Mouse (Mus musculus): ENCODE results near the gene Zfp773. TPM values are rescaled to one million over a fixed set of nuclear protein-coding genes. Genes with fewer than 3 reads are reported as not detected.
"Not testable (repeated sequence)": the region's sequence is repeated elsewhere in the genome, so short reads cannot be mapped to it uniquely, and the experiment has no call there.

Gene Zfp773
- polyA plus RNA-seq (2014; fragmentation: Nextera tagmentation; extraction: Ambion mirVana): 2.6 and 3.5 TPM in 2 replicates

DNA sequence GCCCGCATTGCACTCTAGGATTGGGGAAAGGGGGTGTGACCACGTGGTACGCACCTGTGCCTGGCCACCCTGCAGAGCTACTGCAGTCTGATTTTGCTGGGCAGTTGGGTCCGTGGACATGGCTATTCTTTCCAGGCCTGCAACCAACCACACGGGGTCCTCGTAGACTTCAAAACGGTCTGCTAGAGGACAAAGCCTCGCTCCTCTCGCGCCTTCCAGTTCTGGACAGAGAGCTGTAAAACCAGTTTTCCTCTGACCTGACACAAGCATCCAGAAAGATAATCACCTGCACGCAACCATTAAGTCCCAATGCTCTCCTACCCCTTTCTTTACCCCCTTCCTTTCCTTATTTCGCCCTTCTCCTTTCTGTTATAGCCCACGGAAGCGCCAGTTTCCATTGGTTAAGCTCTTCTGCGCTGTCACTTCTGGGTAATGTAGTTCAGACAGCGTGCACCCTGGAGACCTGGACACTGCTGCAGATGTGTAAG is at the start of gene Zfp773:
Gene Zfp773 (minus strand): TSS at position 377 of the 488 bp plus-strand sequence.
- Histone ChIP-seq H3K9me3 (ENCODE audit: control insufficient read depth, low read length) (no peaks in the 10 kb centered on the region), H3K27ac (replicated peaks; ENCODE audit: low read depth, low read length) (no peak within 1 kb of the TSS), H3K4me2 (ENCODE audit: low read depth, severe bottlenecking) (peak within 1 kb of the TSS; percentile 35), H3K27me3 (ENCODE audit: control insufficient read depth, insufficient read depth, low read length) (no peaks in the 10 kb centered on the region), H3K36me3 (ENCODE audit: control insufficient read depth, insufficient read depth, low read length) (no peaks in the 10 kb centered on the region), H3K4me3 (ENCODE audit: low read depth, low read length) (peak within 1 kb of the TSS; percentile 34), H3K4me1 (ENCODE audit: control insufficient read depth, insufficient read depth, low read length) (no peaks in the 10 kb centered on the region), H3K9ac (ENCODE audit: low read length) (peak within 1 kb of the TSS; percentile 55)
- DNase-seq (ENCODE audit: low spot score) (peak; percentile 76), ATAC-seq (ENCODE audit: insufficient number of reproducible peaks, low FRiP score, low TSS enrichment, low read depth) (peak; percentile 95)
- 6% methylated on average over 16 of the region's 16 CpGs for WGBS

DNA sequence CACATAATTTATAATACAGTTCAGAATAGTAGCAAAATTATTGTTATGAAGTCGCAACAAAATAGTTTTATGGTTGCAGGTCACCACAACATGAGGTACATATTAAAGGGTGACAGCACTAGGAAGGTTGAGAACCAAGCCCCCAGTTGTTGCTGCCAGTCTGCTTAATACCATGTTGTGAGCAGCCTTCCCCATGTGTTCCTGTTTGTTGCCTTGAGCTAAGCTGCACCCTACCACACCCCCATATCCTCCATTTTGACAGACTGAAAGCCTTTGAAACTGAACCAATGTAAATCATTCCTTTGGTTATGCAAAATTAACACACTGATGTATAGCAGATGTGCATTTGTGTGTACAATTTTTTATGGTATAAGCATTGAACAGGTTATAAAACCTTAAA is 49.3 kb upstream of the Zfp773 start:
- no peak overlapping the region for H3K4me3 ChIP-seq (ENCODE audit: low read depth, low read length)
- ATAC-seq (ENCODE audit: insufficient number of reproducible peaks, low FRiP score, low TSS enrichment, low read depth): no peak
- no peak overlapping the region for H3K4me2 ChIP-seq (ENCODE audit: low read depth, severe bottlenecking)
- H3K36me3 ChIP-seq (ENCODE audit: control insufficient read depth, insufficient read depth, low read length): peaks cover 6% of the 10 kb centered on the region; the same call in 1 of the 2 replicates
- no peaks in the 10 kb centered on the region for H3K27me3 ChIP-seq (ENCODE audit: control insufficient read depth, insufficient read depth, low read length)
- 64% methylated on average over 1 of the region's 1 CpGs for WGBS
- no peaks in the 10 kb centered on the region for H3K9me3 ChIP-seq (ENCODE audit: control insufficient read depth, low read length)
- H3K27ac ChIP-seq (replicated peaks; ENCODE audit: low read depth, low read length): no peak overlapping the region
- peak; percentile 25 for DNase-seq (ENCODE audit: low spot score)
- no peak overlapping the region for H3K9ac ChIP-seq (ENCODE audit: low read length)
- H3K4me1 ChIP-seq (ENCODE audit: control insufficient read depth, insufficient read depth, low read length): no peaks in the 10 kb centered on the region

DNA sequence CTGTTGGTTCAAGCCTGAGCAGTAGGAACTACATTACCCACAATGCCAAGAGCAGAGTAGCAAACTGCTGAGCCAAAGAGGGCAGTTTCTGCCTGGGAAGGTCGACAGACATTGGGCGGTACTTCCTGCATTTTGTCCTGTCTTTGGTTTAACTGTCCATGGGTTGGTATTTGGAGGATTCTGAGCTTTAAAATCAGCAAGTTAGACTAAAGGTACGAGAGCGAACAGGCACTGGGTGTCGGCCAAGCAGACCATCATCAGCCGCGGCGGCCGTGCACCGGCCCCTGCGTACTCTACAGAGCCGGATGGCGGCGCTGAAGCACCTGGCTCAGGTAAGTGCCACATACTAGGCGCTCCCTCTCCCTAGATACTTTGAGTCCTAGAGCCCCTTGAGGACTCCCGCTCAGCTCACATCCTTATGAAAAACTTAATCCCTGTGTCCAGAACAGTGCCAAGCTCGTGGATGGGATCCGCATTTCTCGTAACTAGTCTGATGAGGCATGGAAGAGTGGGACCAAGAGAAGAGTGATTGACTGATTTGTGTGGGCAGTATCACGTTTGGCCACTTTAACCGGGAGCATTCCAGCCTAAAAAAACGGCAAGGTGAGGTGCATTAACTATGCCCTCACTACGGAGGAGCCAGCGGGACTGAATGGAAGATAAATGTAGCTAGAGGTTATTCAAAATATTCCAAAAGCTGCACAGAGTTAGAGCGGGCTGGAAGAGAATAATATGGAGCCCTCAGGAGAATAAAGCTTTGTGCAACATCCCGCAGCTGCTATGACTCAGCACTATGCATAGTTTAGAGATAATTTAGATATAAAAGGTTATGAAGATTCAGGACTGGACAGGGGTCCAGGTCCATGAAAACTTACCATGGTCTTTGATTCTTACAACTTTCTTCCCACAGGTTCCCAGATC is 34.9 kb upstream of the Zfp773 start, which contains the start of gene Zfp418:
Gene Zfp418 (plus strand): TSS at position 104 of the 921 bp plus-strand sequence.
- WGBS: 2% methylated on average over 26 of the region's 26 CpGs
- no peaks in the 10 kb centered on the region for H3K27me3 ChIP-seq (ENCODE audit: control insufficient read depth, insufficient read depth, low read length)

GRCm38 (mm10) chr7:7145991-7146608 is 9.5 kb upstream of the Zfp773 start:
- no peaks in the 10 kb centered on the region for H3K36me3 ChIP-seq (ENCODE audit: control insufficient read depth, insufficient read depth, low read length)
- 91% methylated on average over 15 of the region's 15 CpGs for WGBS
- H3K4me3 ChIP-seq (ENCODE audit: low read depth, low read length): no peak overlapping the region
- no peaks in the 10 kb centered on the region for H3K27me3 ChIP-seq (ENCODE audit: control insufficient read depth, insufficient read depth, low read length)
- H3K27ac ChIP-seq (replicated peaks; ENCODE audit: low read depth, low read length): no peak overlapping the region
- ATAC-seq (ENCODE audit: insufficient number of reproducible peaks, low FRiP score, low TSS enrichment, low read depth) (no peak), DNase-seq (ENCODE audit: low spot score) (no peak)
- H3K4me1 ChIP-seq (ENCODE audit: control insufficient read depth, insufficient read depth, low read length): no peaks in the 10 kb centered on the region
- no peak overlapping the region for H3K9ac ChIP-seq (ENCODE audit: low read length)
- H3K4me2 ChIP-seq (ENCODE audit: low read depth, severe bottlenecking): no peak overlapping the region
- H3K9me3 ChIP-seq (ENCODE audit: control insufficient read depth, low read length): no peaks in the 10 kb centered on the region

More for the DNA sequence above, 34.9 kb upstream of the Zfp773 start, which contains the start of gene Zfp418:
- Histone ChIP-seq H3K4me3 (ENCODE audit: low read depth, low read length) (peak within 1 kb of the TSS; percentile 68), H3K27ac (replicated peaks; ENCODE audit: low read depth, low read length) (no peak within 1 kb of the TSS), H3K9ac (ENCODE audit: low read length) (peak within 1 kb of the TSS; percentile 74), H3K36me3 (ENCODE audit: control insufficient read depth, insufficient read depth, low read length) (no peaks in the 10 kb centered on the region), H3K4me1 (ENCODE audit: control insufficient read depth, insufficient read depth, low read length) (no peaks in the 10 kb centered on the region), H3K9me3 (ENCODE audit: control insufficient read depth, low read length) (no peaks in the 10 kb centered on the region), H3K4me2 (ENCODE audit: low read depth, severe bottlenecking) (peak within 1 kb of the TSS; percentile 59)
- peak; percentile 52 for DNase-seq (ENCODE audit: low spot score)
- peak; percentile 92 for ATAC-seq (ENCODE audit: insufficient number of reproducible peaks, low FRiP score, low TSS enrichment, low read depth)

GRCm38 (mm10) chr7:7144215-7144614 is 7.7 kb upstream of the Zfp773 start:
- Histone ChIP-seq H3K4me2 (ENCODE audit: low read depth, severe bottlenecking) (no peak overlapping the region), H3K27me3 (ENCODE audit: control insufficient read depth, insufficient read depth, low read length) (no peaks in the 10 kb centered on the region), H3K27ac (replicated peaks; ENCODE audit: low read depth, low read length) (no peak overlapping the region), H3K4me1 (ENCODE audit: control insufficient read depth, insufficient read depth, low read length) (no peaks in the 10 kb centered on the region), H3K4me3 (ENCODE audit: low read depth, low read length) (no peak overlapping the region), H3K36me3 (ENCODE audit: control insufficient read depth, insufficient read depth, low read length) (no peaks in the 10 kb centered on the region), H3K9ac (ENCODE audit: low read length) (no peak overlapping the region), H3K9me3 (ENCODE audit: control insufficient read depth, low read length) (no peaks in the 10 kb centered on the region)
- 88% methylated on average over 1 of the region's 1 CpGs for WGBS
- ATAC-seq (ENCODE audit: insufficient number of reproducible peaks, low FRiP score, low TSS enrichment, low read depth) (no peak), DNase-seq (ENCODE audit: low spot score) (no peak)

GRCm38 (mm10) chr7:7132751-7133150 is 3.8 kb downstream of the Zfp773 start:
- Histone ChIP-seq H3K4me2 (ENCODE audit: low read depth, severe bottlenecking) (no peak overlapping the region), H3K27ac (replicated peaks; ENCODE audit: low read depth, low read length) (no peak overlapping the region), H3K4me3 (ENCODE audit: low read depth, low read length) (no peak overlapping the region), H3K27me3 (ENCODE audit: control insufficient read depth, insufficient read depth, low read length) (no peaks in the 10 kb centered on the region), H3K9ac (ENCODE audit: low read length) (no peak overlapping the region), H3K9me3 (ENCODE audit: control insufficient read depth, low read length) (no peaks in the 10 kb centered on the region), H3K4me1 (ENCODE audit: control insufficient read depth, insufficient read depth, low read length) (no peaks in the 10 kb centered on the region), H3K36me3 (ENCODE audit: control insufficient read depth, insufficient read depth, low read length) (no peaks in the 10 kb centered on the region)
- DNase-seq (ENCODE audit: low spot score): no peak
- no peak for ATAC-seq (ENCODE audit: insufficient number of reproducible peaks, low FRiP score, low TSS enrichment, low read depth)
- WGBS: 79% methylated on average over 8 of the region's 8 CpGs

GRCm38 (mm10) chr7:7130491-7131124 is 5.9 kb downstream of the Zfp773 start:
- H3K27me3 ChIP-seq (ENCODE audit: control insufficient read depth, insufficient read depth, low read length); H3K36me3 ChIP-seq (ENCODE audit: control insufficient read depth, insufficient read depth, low read length); H3K4me1 ChIP-seq (ENCODE audit: control insufficient read depth, insufficient read depth, low read length); H3K4me2 ChIP-seq (ENCODE audit: low read depth, severe bottlenecking); H3K9ac ChIP-seq (ENCODE audit: low read length); H3K4me3 ChIP-seq (ENCODE audit: low read depth, low read length); H3K27ac ChIP-seq (replicated peaks; ENCODE audit: low read depth, low read length); DNase-seq (ENCODE audit: low spot score); ATAC-seq (ENCODE audit: insufficient number of reproducible peaks, low FRiP score, low TSS enrichment, low read depth); H3K9me3 ChIP-seq (ENCODE audit: control insufficient read depth, low read length): not testable (repeated sequence)
- WGBS: 95% methylated on average over 14 of the region's 15 CpGs

GRCm38 (mm10) chr7:7121602-7121980 is 15.0 kb downstream of the Zfp773 start:
- H3K9ac ChIP-seq (ENCODE audit: low read length): no peak overlapping the region
- peak overlapping the region; percentile 47; the same call in 1 of the 2 replicates for H3K4me2 ChIP-seq (ENCODE audit: low read depth, severe bottlenecking)
- H3K27ac ChIP-seq (replicated peaks; ENCODE audit: low read depth, low read length): no peak overlapping the region

More at GRCm38 (mm10) chr7:7121602-7121980, 15.0 kb downstream of the Zfp773 start:
- ATAC-seq (ENCODE audit: insufficient number of reproducible peaks, low FRiP score, low TSS enrichment, low read depth): no peak
- no peak for DNase-seq (ENCODE audit: low spot score)
- Histone ChIP-seq H3K4me1 (ENCODE audit: control insufficient read depth, insufficient read depth, low read length) (no peaks in the 10 kb centered on the region), H3K36me3 (ENCODE audit: control insufficient read depth, insufficient read depth, low read length) (0 out of 2 replicates have a peak, but pooled peaks cover 3% of the 10 kb centered on the region), H3K4me3 (ENCODE audit: low read depth, low read length) (no peak overlapping the region; the same call in 1 of the 2 replicates), H3K27me3 (ENCODE audit: control insufficient read depth, insufficient read depth, low read length) (no peaks in the 10 kb centered on the region), H3K9me3 (ENCODE audit: control insufficient read depth, low read length) (no peaks in the 10 kb centered on the region; the same call in 1 of the 2 replicates)
- 57% methylated on average over 6 of the region's 6 CpGs for WGBS
